Comparison of ENCODE assay signal across 9 mouse cellular contexts in genomic region chr10:117708856-117709255, GRCm38 (mm10). TPM values are rescaled to one million over a fixed set of nuclear protein-coding genes. Genes with fewer than 3 reads are reported as not detected.
DNase-seq lines count a peak whose midpoint lies in the region; ATAC-seq and TF ChIP-seq lines count a peak whose summit lies in the region.
"Had no signal": no experiment of that assay in that cellular context is flagged by ENCODE, and none has a peak within 500 bp of the region (broad histone marks: within the 10 kb centered on the region; RNA-seq: fewer than 3 reads in every experiment).

No protein-coding gene starts in this region.

- no peak for TF ChIP-seq CTCF in left cerebral cortex, adult 2 months (IDR thresholded peaks at IDR 0.05)
- TF ChIP-seq CTCF in intestine, postnatal 0 days (IDR thresholded peaks at IDR 0.05; ENCODE audit: low read depth), result no peak

- H3K27me3 ChIP-seq in embryonic facial prominence, embryonic 14.5 days (replicated peaks; ENCODE audit: control insufficient read depth, insufficient read depth, low read length), result no peaks in the 10 kb centered on the region
- no peaks in the 10 kb centered on the region for H3K27me3 ChIP-seq in intestine, postnatal 0 days (replicated peaks; ENCODE audit: control insufficient read depth, insufficient read depth, low read length)
- H3K27me3 ChIP-seq in neural tube, embryonic 13.5 days, result no peaks in the 10 kb centered on the region

- no peak for DNase-seq in left cerebral cortex, adult 2 months (ENCODE audit: extremely low spot score in 1 of 2, low spot score in 2 of 2)
- DNase-seq in left cerebral cortex, postnatal 36 days (ENCODE audit: low spot score in 2 of 2), result no peak
- no peak for DNase-seq in embryonic facial prominence, embryonic 14.5 days (ENCODE audit: low spot score)
- no peak for DNase-seq in adipocyte (ENCODE audit: low spot score)
- DNase-seq in cerebellum, postnatal 10 days, result no peak
- DNase-seq: kidney, postnatal 36 days had no signal

- 83% methylated on average over 9 of the region's 9 CpGs for WGBS in embryonic facial prominence, embryonic 14.5 days
- WGBS in intestine, postnatal 0 days, result 64% methylated on average over 9 of the region's 9 CpGs
- 91% methylated on average over 9 of the region's 9 CpGs for WGBS in neural tube, embryonic 13.5 days

- no peak overlapping the region for H3K27ac ChIP-seq in left cerebral cortex, adult 2 months
- H3K27ac ChIP-seq in embryonic facial prominence, embryonic 14.5 days (replicated peaks; ENCODE audit: low read depth, low read length), result no peak overlapping the region
- peak overlapping the region; percentile 28; the same call in 1 of the 2 replicates for H3K27ac ChIP-seq in intestine, postnatal 0 days (ENCODE audit: low read depth, low read length)
- H3K27ac ChIP-seq in neural tube, embryonic 13.5 days (replicated peaks), result no peak overlapping the region

- peaks cover 8% of the 10 kb centered on the region; the same call in 1 of the 2 replicates for H3K4me1 ChIP-seq in embryonic facial prominence, embryonic 14.5 days (ENCODE audit: control insufficient read depth, insufficient read depth, low read length)
- H3K4me1 ChIP-seq in intestine, postnatal 0 days (replicated peaks; ENCODE audit: control insufficient read depth, insufficient read depth, low read length), result 0 out of 2 replicates have a peak, but pooled peaks cover 5% of the 10 kb centered on the region
- peaks cover 33% of the 10 kb centered on the region for H3K4me1 ChIP-seq in neural tube, embryonic 13.5 days (replicated peaks)

- peaks cover 48% of the 10 kb centered on the region for H3K36me3 ChIP-seq in embryonic facial prominence, embryonic 14.5 days (ENCODE audit: control insufficient read depth, insufficient read depth, low read length)
- H3K36me3 ChIP-seq in intestine, postnatal 0 days (ENCODE audit: control insufficient read depth, insufficient read depth), result peaks cover 35% of the 10 kb centered on the region
- H3K36me3 ChIP-seq in neural tube, embryonic 13.5 days, result peaks cover 35% of the 10 kb centered on the region

- peak overlapping the region; percentile 100 for H3K4me3 ChIP-seq in left cerebral cortex, adult 2 months
- H3K4me3 ChIP-seq in embryonic facial prominence, embryonic 14.5 days (ENCODE audit: low read depth, low read length), result peak overlapping the region; percentile 98
- peak overlapping the region; percentile 93 for H3K4me3 ChIP-seq in intestine, postnatal 0 days (ENCODE audit: low read depth, low read length)
- H3K4me3 ChIP-seq in neural tube, embryonic 13.5 days, result peak overlapping the region; percentile 91

- H3K9ac ChIP-seq in embryonic facial prominence, embryonic 14.5 days (ENCODE audit: low read depth, low read length), result peak overlapping the region; percentile 100; the same call in 1 of the 2 replicates
- H3K9ac ChIP-seq in intestine, postnatal 0 days (ENCODE audit: low read depth, low read length), result no peak overlapping the region
- peak overlapping the region; percentile 100; the same call in 1 of the 2 replicates for H3K9ac ChIP-seq in neural tube, embryonic 13.5 days

- H3K4me2 ChIP-seq in embryonic facial prominence, embryonic 14.5 days (ENCODE audit: low read depth, low read length), result peak overlapping the region; percentile 75
- H3K4me2 ChIP-seq in intestine, postnatal 0 days (replicated peaks; ENCODE audit: low read depth), result peak overlapping the region; percentile 74
- peak overlapping the region; percentile 85 for H3K4me2 ChIP-seq in neural tube, embryonic 13.5 days

- no peaks in the 10 kb centered on the region for H3K9me3 ChIP-seq in embryonic facial prominence, embryonic 14.5 days (ENCODE audit: control insufficient read depth, low read length)
- no peaks in the 10 kb centered on the region for H3K9me3 ChIP-seq in intestine, postnatal 0 days (ENCODE audit: control insufficient read depth)
- no peaks in the 10 kb centered on the region for H3K9me3 ChIP-seq in neural tube, embryonic 13.5 days

- intact Hi-C loops in left cerebral cortex, adult 2 months (cut with DNase I), result no loop called here
- intact Hi-C loops in left cerebral cortex, postnatal 36 days (cut with DNase I), result no loop called here

- ATAC-seq in embryonic facial prominence, embryonic 14.5 days (ENCODE audit: low read depth), result no peak
- ATAC-seq in intestine, postnatal 0 days, result no peak
- no peak for ATAC-seq in neural tube, embryonic 13.5 days (ENCODE audit: low read depth)
- no peak for ATAC-seq in activated CD4-positive, CD25-positive, alpha-beta regulatory T cell, adult 4 months

RNA-seq across cellular contexts. Expression of gene Mdm2, which starts 1.7 kb away (rescaled TPM):
- 10 to 100 TPM; 58.7 to 65.5 TPM for total RNA-seq in left cerebral cortex, adult 2 months (2021)
- total RNA-seq in left cerebral cortex, postnatal 36 days (2021), result 10 to 100 TPM; 47.0 to 66.1 TPM
- polyA plus RNA-seq in embryonic facial prominence, embryonic 14.5 days (2014; fragmentation: Nextera tagmentation; extraction: Ambion mirVana), result 33.8 and 34.1 TPM in 2 replicates
- 16.5 and 19.8 TPM in 2 replicates for polyA plus RNA-seq in intestine, postnatal 0 days (2015; fragmentation: Nextera tagmentation; extraction: Ambion mirVana)
- 52.5 and 66.2 TPM in 2 replicates for polyA plus RNA-seq in neural tube, embryonic 13.5 days (2015; fragmentation: Nextera tagmentation; extraction: Ambion mirVana)
- 10 to 100 TPM; 44.4 to 62.8 TPM for polyA plus RNA-seq in activated CD4-positive, CD25-positive, alpha-beta regulatory T cell, adult 4 months (2017; shearing (Covaris generic))

RNA-seq across cellular contexts. Expression of gene Slc35e3, which starts 37.3 kb away (rescaled TPM):
- 10 to 100 TPM; 27.7 to 28.8 TPM for total RNA-seq in left cerebral cortex, adult 2 months (2021)
- 10 to 100 TPM; 30.2 to 30.9 TPM for total RNA-seq in left cerebral cortex, postnatal 36 days (2021)
- 15.5 and 19.4 TPM in 2 replicates for polyA plus RNA-seq in embryonic facial prominence, embryonic 14.5 days (2014; fragmentation: Nextera tagmentation; extraction: Ambion mirVana)
- 13.5 TPM in 2 replicates for polyA plus RNA-seq in intestine, postnatal 0 days (2015; fragmentation: Nextera tagmentation; extraction: Ambion mirVana)
- 30.6 and 32.0 TPM in 2 replicates for polyA plus RNA-seq in neural tube, embryonic 13.5 days (2015; fragmentation: Nextera tagmentation; extraction: Ambion mirVana)
- polyA plus RNA-seq in activated CD4-positive, CD25-positive, alpha-beta regulatory T cell, adult 4 months (2017; shearing (Covaris generic)), result 1 to 10 TPM; 1.7 TPM
